In the genomic region with DNA sequence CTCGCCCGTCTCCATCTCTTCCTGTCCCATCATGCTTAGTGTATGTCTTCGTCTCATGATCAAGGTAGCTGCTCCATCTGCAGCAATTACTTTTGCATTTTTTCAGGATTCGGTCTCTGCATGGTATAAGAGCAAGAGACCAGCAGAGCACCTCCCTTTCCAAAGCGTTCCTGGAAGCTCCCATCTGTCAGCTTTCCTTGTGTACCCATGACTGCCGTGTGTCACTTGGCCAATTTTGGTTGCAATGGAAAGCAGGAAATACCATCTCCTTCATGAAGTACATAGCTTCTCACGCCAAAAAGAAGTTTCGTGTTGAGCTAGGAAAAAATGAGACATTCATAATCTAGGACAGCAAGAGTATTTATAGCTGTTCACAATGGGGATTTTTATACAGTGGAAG, we compare ENCODE assay signal across 14 mouse cellular contexts.
"Had no signal": no experiment of that assay in that cellular context is flagged by ENCODE, and none has a peak within 500 bp of the region (broad histone marks: within the 10 kb centered on the region; RNA-seq: fewer than 3 reads in every experiment).

No protein-coding gene starts in this region.

- DNase-seq: kidney, adult 18-20 months; kidney, postnatal 14 days; lung, adult 2 months; lung, postnatal 36 days; right cerebral cortex, postnatal 4 days; spleen, adult 18-20 months; thymus, postnatal 4 days had no signal

- H3K27ac ChIP-seq: kidney, embryonic 15.5 days; limb, embryonic 10.5 days; liver, embryonic 15.5 days; midbrain, embryonic 13.5 days; neural tube, embryonic 15.5 days had no signal

- H3K4me3 ChIP-seq: kidney, embryonic 15.5 days; limb, embryonic 10.5 days; liver, embryonic 15.5 days; midbrain, embryonic 13.5 days; myocyte; neural tube, embryonic 15.5 days had no signal

- ATAC-seq: lung, postnatal 0 days; midbrain, embryonic 13.5 days had no signal
